Mouse (Mus musculus): Measurements from ENCODE around the gene Nrxn2.

Gene Nrxn2

DNA sequence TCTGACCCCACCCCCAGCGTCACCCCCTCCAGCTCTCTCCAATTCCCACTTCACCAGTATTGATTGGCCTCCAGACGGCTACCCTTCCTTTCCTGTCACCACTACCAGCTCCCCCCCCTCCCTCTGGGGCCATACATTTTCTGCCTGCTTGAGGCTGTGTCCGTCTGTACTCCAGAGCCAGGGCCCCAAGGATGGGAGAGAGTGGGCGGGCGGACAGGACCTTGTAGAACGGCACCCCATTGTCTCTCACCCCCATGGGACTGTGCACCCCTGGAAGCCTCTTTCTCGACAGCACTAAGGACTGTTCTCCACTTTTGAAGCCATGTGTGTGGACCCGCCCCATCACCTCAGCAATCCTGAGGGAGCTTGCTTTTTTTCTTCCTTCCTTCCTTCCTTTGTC is 77.2 kb downstream of the Nrxn2 start:
- no peak for DNase-seq

DNA sequence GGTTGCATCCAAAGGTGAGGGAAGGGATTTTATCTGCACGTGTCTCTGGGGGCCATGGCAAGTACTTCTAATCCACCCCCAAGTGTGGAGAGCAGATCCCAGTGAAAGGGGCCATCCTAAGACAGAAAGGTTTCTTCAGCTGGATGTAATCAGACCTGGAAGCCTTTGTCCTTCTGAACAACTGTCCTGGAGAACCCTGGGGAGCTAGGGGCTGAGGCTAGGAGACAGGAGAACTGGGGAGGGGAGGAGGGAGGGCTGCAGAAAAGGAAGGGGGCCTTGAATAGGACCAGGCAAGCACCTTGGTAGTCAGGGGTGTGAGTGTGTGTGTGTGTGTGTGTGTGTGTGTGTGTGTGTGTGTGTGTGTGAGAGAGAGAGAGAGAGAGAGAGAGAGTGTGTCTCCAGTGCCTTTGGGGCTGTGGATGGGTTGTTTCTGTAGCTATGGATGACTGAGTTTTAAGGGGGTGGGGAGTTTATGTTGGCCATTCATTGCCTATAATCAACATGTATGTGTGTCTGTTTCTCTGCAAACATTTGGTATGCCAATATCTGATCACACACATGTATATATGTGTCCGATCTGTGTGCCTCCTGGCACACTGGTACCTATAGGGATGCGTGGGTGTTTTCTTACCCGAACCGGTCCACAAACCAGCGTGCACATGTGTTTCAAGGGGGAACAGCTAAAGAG is 78.1 kb downstream of the Nrxn2 start:
- no peak for DNase-seq

DNA sequence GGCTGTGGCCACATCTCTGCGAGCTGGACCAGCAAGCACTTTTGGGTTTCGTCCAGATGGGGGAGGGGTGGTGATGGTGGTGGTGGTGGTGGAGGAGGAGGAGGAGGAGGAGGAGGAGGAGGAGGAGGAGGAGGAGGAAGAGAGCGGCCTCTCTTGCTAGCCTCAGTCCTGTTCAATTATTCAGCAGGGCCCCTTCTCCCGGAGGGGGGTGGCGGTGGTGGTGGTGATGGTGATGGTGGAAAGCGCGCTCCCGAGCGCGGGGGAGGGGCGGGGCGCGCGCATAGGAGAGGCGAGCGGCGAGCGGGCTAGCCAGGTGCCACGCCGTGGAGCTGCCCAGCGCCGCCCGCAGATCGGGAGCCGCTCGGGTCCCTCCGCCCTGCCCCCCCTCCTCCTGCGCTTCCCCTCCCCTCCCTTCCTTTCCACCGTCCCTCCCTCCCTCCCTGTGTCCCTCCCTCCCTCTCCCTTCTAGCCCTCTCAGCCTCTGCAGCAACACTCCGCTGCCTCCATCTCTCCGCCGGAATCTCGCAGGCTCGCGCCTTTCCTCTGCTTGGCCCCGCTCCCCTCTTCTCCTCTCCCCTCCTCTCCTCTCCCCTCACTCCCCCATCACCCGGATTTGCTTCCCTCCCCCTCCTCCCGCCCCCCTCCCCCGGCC is 78.7 kb downstream of the Nrxn2 start:
- DNase-seq, result no peak

DNA sequence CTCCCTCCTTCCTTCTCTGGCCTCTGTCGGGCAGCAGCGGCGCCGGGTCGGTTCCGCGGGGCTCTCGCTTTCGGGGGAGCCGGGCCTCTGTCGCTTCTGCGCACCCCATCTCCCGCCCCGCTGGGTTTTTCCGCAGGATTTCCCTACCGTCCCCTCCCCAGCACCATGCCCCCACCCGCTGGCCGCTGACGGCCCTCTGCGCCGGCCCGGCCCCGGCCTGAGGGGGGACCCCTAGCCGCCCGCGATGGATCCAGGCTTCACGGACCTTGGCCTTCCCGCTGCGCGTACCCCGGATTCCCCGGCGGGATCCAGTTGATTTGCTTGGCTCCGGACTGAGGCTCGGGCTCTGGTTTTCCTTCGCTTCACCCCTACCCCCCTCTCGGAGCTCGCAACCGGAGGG is 79.3 kb downstream of the Nrxn2 start:
- no peak for DNase-seq

DNA sequence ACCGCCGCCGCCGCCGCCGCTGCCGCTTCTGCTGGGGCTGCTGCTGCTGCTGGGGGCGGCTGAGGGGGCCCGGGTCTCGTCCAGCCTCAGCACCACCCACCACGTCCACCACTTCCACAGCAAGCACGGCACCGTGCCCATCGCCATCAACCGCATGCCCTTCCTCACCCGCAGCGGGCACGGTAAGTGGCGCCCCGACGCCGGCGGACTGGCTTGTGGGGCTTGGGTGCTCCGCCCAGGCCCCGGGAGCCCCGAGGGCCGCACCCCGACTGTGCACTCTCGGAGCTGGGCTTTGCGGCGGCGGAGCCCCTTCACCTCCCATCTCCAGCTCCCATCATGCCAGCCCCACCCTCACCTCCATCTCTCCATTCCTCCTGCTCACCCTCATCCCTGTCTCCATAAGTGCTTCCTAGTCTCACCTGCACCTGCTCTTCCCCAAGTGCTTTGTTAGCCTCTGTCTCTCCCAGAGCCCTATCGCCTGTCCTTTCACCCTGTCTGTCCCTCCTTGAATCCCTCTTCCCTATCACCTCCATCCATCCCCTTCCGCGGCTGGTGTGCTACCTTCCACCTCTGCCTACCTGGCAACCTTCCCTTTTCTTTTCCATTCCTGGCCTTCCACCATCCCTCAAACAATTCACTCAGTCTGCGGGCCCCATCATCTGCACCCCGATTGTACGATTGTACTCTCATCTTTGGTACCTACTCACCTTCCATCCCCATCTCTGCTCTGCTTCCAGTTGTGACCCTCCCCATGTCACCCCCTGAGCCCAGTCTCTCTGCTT is 80.0 kb downstream of the Nrxn2 start:
- DNase-seq, result no peak

DNA sequence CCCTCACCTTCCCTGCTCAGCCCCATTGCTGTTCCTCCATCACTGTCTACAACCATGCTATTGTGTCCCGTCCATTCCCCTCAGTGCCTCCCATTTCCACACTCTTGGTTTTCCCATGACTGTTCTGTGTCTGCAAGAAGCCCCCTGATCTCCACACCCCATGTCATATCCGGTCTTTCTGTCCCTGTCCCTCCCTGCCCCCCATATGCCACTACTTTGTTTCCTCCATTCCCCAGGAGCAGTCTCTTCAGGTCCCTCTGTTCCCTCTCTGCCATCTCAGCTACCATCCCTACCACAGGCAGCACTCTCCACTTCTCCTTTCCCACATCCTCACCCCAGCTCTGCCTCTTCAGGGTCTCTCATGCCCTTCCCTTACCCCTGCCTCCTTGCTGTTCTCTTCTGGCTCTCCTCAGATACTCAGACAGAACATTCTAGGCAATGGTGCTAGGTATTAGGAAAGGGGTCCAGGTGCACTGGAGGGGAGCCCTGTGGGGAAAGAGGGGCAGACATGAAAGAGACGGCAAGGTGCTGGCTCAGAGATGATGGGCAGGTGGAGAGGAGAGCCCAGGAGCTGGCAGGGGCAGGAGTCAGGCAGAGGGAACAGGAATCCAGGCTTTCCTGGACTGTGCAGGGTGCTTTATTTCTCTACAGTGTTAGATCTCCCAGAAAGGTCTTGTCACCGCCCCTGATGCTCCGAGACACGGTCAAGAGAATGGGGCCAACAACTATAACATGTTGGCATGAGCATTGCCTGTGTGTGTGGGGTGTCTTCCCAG is 81.5 kb downstream of the Nrxn2 start:
- no peak for DNase-seq

DNA sequence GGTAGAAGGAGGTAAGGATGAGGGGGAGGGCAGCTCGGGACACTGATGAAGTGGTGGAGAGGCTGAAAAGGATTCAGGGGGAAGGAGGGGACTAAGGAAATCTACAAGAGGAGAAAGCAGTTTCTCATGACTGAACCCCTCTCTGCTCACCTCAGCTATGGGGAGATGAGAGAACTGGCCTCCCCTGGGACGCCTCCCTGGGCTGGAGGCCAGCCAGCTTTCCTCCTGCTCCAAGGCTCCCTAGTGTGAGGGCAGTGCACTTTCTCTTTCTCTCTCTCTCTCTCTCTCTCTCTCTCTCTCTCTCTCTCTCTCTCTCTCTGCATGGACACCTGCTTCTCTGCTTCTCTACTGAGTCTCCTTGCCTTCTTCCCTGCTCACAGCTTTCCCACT is 82.1 kb downstream of the Nrxn2 start:
- no peak for DNase-seq

DNA sequence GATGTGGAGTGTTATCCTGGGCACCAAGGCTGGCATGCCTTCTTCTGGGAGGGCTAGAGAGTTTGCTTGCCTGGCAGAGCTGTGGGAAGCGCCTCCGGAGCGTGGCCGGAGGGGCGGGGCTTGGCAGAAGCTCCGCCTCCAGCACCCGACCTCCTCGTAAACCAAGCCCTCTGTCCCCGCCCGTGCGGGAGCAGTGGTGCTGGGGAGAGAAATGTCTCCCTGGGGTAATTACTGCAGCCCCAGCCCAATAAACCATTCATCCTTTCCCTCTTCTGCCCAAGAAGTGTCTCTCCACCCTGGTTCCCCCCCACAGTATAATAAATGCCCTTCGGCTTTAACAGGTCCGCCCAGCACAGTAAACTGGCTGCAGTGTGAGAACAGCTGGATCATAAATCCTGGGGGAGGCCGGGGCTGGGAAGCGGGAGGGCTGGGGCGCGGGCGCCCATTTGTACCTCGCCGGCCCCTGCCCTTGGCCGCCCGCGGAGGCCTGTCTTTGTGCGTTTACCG is 83.6 kb downstream of the Nrxn2 start:
- DNase-seq, result peak; percentile 41 to 58

DNA sequence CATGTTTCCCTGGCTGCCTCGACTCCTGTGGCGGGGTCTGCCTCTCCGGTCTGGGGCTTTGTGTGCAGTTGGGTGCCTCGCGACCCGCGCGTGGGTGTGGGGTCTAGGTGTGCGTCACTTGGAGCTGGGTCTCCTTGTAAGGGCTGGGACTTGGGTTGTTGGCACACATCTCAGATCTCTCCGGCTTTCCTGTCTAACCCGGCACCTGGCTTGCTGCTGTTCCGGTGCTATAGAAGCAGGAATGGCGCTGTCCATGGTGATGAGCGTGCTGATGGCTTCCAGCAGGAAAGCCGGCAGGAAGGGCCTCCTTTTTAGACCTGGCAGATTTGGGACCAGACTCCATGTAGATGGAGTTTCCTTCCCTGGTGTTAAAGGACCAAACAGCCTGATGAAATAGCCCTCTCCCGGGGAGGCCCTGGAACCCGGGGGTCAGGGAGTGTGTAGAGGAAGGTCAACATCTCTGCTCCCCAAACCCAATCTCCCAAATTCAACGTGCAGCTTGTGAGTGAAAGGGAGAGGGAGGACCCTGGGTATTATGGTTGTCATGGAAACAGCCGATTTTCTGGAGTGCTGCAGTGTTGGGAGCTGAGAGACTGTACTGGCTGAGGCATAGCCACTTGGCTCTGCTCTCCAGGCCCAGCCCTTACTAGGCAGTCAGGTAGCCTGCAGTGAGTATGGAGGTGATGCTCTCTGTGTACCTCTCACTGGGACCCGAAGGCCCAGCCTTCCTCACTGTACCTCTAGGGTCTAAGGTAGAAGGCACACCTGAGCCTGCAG is 84.2 kb downstream of the Nrxn2 start:
- peak; percentile 44 to 66 for DNase-seq

DNA sequence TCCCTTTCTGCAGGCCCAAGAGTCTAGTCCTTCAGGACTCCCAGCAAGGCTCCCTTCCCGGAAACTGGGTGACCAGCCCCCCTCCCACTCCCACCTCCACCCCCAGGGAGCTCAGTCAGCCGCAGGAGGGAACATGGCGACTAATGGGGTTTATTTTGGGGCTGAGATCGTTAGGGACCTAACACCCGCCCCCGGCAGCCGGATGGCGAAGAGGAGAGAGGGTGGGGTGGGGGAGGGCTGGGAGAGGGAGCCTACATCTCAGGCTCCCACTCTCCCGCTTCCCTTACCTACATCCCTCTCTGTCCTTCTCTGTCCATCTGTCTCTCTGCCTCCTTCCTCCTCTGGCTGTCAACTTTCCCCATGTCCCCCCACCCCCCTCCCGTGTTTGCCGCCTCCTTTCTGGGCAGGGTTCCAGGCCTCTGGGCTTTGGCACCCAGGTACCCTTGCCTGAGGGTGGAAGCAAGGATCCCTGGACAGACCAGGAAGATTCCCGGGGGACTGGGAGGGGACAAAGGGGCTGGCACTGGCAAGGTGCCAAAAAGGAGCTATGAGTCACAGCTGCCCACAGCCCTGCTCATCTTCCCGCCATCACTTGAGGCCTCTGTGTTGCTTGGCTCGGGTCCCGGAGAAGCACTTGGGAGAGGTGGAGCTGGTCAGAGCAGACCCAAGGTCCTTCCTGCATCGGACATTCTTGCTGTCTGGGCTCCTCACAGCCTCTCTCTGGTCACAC is 85.6 kb downstream of the Nrxn2 start:
- DNase-seq, result no peak

DNA sequence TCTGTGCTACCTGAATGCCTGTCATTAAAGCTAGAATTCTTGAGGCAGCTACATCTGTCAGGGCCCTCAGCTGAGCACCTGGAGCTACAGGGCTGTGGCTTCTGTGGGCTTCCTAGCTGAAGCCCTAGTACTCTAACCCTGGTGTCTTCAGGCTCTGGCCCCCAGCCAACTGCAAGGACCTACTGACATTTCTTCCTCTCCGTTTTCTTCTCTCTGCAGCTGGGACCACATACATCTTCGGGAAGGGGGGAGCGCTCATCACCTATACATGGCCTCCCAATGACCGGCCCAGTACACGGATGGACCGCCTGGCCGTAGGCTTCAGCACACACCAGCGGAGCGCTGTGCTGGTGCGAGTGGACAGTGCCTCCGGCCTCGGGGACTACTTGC is 86.1 kb downstream of the Nrxn2 start:
- no peak for DNase-seq

DNA sequence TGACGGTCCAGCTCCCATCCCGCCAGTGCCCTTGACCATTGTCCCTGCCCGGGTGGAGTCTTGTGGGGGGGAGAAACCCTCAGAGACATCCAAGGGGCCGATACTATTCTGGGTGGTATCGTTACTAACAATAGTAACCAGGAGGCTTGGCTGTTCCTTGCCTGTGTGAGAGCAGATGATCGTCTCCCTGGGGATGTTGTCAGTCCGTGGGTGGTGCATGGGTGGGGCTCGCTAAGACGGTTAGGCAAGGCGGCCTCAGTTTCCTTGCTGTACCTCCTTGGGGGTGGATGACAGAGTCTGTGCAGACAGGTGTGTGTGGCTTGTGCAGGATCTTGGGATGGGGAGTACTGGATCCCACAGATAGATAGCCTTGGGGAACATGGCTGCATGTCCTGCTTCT is 88.9 kb downstream of the Nrxn2 start:
- no peak for DNase-seq

DNA sequence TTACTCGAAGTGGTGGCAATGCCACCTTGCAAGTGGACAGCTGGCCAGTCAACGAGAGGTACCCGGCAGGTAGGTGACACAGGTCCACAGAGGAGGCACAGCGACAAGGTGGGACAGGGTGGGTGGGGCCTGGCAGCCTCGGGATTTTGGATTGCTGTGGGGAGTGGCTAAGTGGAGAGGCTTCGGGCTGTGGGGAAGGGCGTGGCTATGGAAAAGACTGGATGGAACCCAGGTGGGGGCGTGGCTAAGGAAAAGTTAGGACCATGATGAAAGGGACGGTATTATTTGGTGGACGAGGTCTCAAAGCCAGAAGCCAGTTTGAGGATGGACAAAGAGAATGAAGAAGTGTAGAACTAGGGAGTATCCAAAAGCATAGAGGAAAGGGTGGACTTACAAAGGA is 91.3 kb downstream of the Nrxn2 start:
- DNase-seq, result no peak

DNA sequence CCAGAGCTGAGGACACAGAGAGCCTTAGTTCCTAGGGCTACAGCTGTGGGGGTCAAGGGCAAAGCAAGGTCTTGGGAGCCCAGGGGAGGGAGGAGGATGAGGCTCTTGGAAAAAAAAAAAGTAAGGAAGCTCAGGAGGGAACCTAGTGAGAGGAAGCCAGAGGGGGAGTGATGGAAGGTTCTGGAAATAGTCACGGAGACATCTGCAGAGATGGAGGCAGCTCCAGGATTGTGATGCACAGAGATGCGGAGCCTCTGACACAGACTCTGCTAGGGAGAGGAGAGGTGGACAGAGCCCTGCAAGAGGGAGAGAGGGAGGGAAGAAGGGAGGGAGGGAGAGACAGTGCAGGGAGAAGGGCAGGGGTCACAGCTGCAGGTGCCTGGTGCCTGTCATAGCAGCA is 92.0 kb downstream of the Nrxn2 start:
- no peak for DNase-seq

DNA sequence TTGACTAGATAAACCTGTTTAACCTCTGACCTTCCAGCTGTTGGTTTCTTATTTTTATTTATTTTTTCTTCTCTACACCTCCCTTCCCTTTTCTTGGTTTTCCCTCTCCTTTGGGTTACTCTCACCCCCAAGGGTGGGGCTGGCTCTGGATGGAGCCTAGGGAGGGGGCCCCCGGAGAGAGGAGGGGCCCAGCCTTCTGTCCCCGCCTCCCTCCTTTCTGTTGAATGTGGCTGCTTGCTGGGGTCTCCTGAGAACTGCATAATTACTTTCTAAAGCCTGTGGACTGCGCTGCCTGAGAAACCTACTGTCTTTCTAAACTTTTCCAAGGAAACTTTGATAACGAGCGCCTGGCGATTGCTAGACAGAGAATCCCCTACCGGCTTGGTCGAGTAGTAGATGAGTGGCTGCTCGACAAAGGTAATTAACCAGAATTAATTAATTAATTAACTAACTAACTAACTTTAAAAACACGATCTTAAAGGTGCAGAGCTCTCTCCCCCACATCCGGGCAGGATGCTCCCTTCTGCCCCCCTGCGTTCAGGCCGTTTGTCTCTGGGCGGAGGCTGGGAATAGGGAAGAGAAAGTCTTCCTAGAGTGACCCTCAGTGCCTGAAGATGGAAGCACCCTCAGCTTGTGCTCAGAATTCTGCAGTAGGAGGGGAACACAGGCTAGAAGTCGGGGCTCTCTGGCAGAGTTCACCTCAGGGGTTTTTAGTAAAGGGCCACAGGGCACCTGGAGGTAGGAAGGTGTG is 95.0 kb downstream of the Nrxn2 start:
- no peak for DNase-seq

DNA sequence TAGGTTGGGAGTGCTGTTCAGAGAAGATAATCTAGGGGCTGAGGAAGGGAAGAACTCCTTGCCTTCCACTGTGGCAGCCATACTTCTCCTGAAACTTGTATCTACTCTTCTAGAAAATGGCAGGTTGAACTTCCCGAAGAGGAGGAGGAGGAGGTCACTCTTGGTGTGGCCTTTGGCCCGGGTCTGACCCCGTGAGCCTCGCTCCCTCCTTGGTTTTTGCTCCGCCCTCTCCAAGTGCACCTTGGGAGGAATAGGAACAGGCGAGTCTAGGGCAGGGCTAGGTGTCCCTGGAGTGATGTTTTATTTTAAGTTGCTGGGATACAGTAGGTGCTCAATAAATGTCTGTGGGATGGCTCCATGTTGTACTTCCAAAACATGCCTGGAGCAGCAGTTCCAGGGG is 96.4 kb downstream of the Nrxn2 start:
- no peak for DNase-seq

DNA sequence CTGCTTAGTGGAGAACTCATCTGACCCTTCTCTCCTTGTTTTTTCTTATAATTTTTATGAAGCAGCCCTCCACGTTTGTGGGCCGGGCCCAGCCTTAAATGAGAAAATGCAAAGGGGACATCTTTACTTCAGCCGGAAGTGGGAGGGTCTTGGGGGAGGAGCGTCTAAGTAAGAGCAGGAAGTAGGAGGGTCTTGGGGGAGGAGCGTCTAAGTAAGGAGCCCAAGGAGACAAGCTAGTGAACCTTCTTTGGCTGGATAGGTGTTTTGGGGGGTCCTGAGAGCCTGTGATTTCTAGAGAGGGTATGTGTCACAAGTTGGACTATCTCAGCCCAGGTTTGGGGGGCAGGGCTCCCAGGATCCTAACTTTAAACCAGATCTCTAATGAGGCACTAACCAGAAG is 96.9 kb downstream of the Nrxn2 start:
- no peak for DNase-seq

DNA sequence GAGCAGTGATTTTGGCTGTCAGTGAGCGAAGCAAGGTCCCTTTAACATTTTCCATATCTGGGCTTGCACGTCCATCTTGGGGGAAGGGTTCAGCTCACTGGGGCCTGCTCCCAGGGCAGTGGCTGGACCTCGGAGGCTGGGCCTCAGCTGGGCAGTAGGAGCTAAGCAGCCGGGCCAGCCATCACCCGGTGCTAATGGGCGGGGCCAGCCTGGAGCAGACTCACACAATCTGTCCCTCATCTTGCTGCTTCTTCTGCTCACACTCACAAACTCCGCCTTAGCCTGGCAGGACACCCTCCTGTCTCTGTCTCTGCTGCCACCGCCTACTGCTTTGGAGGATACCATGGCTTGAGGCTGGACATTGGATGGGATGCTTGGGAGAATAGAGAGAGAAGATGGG is 97.6 kb downstream of the Nrxn2 start:
- no peak for DNase-seq

DNA sequence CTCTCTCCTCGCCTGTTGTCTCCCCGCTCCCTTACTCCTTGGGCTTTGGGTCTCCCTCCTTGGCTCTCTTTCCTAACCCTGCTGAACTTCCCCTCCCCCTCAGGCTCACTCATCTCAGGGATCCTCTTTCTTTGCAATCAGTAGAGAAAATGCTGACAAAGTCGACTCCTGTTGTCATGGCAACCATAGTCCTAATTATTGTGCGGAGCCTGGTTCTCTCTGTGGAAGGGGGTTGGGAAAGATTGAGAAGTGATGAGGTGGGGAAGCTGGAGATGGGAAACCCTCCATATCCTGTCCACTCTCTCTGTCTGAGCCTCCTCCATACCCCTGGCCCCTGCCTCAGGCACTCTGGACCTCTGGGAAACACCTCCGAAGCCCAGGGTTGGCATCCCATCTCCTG is 100.1 kb downstream of the Nrxn2 start:
- DNase-seq, result no peak

DNA sequence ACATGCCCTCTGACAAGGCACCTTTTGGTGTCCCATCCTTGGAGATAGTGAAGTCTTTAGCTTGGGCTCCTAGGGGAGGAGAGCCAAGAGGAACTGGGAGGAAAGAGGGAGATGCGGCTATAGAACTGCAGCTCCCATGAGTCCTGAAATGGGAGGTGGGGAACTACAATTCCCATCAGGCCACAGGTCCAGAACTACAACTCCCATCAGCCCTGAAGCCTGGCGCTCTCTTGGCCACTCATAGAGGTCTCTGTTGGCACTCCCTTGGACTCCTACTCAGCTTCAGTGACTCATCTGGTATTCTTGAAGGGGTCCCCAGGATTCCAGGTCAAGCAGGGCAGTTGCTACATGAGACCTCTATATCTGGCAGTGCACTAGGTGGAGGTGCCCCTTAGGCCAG is 101.0 kb downstream of the Nrxn2 start:
- DNase-seq, result no peak

DNA sequence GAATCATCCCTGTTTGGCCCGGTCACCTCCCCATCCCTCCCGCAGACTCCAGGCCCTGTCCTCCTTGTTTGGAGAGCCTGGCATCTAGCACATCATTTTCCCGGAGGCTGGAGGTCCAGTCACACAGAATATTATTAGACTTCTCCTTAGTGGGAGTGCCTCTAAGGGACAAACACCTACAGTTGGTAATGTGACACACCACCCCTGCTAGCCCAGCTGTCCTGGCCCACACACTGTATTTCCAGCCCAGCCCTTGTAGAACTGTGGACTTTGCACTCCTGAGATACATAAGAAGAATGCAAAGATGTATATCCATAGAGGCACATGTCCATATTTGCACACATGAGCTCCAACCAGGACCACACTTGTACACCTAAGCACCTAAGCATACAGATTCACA is 103.1 kb downstream of the Nrxn2 start:
- DNase-seq, result no peak
